Mouse (Mus musculus) spleen, postnatal 4 days (tissue): Measurements from ENCODE around the gene Cfap52.

Experiments used
- DNase-seq, 2 experiments: peaks; one replicate each; pipeline ENCODE4 v3.0.0; 2022; ENCODE audit warnings: low spot score in 2 of 2

Cfap52 gene

DNA sequence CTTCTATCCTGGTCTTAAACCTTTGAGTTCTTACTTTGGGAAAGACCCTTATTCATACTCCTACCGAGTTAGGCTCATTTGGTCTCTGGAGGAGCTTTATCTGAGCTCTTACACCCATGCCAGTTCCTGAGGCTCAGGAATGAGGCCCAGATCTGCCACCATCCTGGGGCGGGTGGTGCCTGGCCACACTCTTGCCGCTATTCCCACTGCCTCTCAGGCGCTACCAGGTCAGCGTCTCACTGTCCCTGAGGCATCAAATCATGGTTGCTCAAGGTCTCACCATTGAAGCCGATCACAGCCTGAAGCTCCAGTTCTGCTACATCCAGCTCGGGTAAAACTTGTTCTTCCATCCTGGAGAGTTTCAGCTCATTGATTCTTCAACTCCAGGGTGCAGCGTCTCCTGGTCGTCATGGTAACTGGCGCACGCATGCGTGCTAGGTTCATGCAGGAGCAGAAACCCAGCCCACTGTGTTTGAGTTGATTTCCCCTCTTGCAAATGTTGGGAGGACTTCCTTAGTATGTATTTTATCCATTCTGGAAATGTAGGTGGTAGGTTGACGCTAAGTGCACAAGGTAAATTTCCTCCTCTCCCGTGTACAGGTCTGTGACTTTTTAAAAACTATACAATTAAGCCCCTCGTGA, at the start of gene Cfap52:
Gene Cfap52, minus strand, starts transcription at position 410 of the 642 bp plus-strand sequence.
- peak; percentile 74 to 86 for DNase-seq

- DNase-seq: no peak
Measured at GRCm38 (mm10) chr11:68012207-68012606, 46.8 kb upstream of the Cfap52 start.

GRCm38 (mm10) chr11:68009377-68009776, 43.9 kb upstream of the Cfap52 start:
- no peak for DNase-seq

DNA sequence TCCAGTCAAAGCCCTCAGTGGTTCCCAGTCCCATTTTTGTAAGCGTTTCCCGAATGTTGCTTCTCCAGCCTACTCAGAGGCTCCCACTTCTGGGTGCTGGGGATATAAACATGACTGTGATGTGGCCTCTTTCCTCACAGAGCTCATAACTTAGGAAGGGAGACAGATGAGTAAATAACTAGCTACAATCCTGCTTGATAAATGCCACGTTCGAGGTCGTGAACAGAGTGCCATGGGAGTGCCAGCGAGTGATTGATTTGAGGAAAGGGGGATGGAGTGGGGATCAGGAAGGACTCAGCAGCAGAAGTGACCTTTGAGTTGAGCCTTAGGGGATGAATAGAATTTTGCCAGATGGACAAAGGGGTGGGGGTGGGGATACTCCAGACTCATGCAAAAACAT, 42.2 kb upstream of the Cfap52 start:
- no peak for DNase-seq

- DNase-seq: no peak
Measured at GRCm38 (mm10) chr11:68006216-68006789, 40.9 kb upstream of the Cfap52 start.

- DNase-seq: peak; percentile 26 to 71
Measured at GRCm38 (mm10) chr11:68004191-68004590, 38.7 kb upstream of the Cfap52 start.

GRCm38 (mm10) chr11:67999629-68000028, 34.2 kb upstream of the Cfap52 start:
- no peak for DNase-seq

DNA sequence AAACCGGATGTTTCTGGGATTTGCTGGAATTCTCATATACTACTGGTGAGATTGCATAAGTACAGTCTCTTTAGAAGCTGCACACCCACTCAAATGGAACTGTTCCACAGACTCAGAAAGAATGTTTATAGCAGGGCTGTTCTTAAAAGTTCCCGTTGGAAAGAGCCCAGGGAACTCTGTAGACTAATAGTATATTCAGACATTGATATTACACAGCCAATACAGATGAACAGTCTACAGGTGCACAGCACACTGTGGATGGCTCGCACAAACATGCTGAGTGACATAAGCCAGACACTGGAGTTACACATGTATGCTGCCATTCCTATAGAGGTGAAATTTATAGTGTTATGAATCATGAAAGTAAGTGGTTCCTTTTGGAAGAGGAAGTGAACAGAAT, 33.5 kb upstream of the Cfap52 start:
- no peak for DNase-seq

- no peak for DNase-seq
Measured at GRCm38 (mm10) chr11:67995965-67996364, 30.5 kb upstream of the Cfap52 start.

DNA sequence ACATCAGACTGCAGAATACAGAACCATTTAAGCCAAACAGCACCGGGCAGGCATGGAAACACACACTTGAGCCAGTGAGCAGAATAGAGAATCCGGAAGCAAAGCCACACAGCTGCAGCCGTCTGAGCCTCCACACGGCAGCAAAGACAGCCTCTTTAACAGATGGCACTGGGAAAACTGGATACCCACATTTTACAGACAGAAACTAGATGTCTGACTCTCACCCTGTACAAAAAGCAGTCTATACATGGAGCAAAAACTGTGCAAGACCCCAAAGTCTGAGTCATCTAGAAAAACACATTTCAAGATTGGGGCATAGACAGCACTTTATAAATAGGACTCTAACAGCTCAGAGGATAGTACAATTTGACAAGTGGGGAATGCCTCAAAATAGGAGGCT, 25.8 kb upstream of the Cfap52 start:
- no peak for DNase-seq

DNA sequence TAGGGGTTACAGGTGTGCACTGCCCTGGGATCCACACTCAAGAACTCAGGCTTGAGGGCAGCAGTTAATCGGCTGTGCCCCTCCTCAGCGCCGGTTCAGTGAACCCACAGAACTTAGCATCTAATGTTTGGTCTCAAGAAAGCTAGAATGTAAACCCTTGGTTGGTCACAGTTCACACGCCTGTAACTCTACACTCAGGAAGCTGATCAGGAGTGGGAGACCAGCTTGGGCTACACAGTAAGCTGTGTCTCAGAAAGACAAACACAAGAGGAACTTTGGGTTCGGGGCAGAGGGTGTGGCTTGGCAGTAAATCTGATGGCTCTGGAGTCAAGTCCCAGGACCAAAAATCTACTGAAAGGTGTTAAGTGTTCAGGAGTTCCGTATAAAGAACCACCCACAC, 18.1 kb upstream of the Cfap52 start:
- DNase-seq: no peak

GRCm38 (mm10) chr11:67975252-67975651, 9.8 kb upstream of the Cfap52 start:
- DNase-seq: no peak

- no peak for DNase-seq
Measured at GRCm38 (mm10) chr11:67973225-67973624, 7.8 kb upstream of the Cfap52 start.

- no peak for DNase-seq
Measured at GRCm38 (mm10) chr11:67972606-67973005, 7.2 kb upstream of the Cfap52 start.

GRCm38 (mm10) chr11:67967831-67968230, 2.4 kb upstream of the Cfap52 start:
- DNase-seq: no peak

GRCm38 (mm10) chr11:67965905-67966878, 741 bp upstream of the Cfap52 start, which contains the start of gene Stx8:
Gene Stx8 (plus strand): TSS chr11:67966193.
- DNase-seq: peak; percentile 93 to 99

GRCm38 (mm10) chr11:67964110-67964509, 1.3 kb downstream of the Cfap52 start:
- no peak for DNase-seq

DNA sequence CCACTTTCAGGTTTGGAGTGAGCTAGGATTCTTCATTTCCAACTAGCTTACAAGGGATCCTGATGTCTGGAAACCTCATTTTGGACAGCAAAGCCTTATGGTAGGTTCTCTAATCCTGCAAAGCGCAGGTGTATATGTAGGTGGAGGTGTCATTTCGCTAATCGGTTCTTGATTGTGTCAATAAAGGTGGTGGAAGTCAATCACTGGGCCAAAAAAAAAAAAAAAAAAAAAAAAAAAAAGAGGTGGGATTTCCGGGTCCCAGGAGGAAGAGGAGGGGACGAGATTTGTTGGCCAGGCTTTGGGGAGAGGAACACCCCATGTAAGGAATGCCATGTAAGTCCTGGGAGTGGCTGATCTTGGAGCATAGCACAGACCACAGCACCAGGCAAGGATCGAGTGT, 11.0 kb downstream of the Cfap52 start:
- no peak for DNase-seq

- DNase-seq: no peak
Measured at GRCm38 (mm10) chr11:67953604-67954003, 11.8 kb downstream of the Cfap52 start.

DNA sequence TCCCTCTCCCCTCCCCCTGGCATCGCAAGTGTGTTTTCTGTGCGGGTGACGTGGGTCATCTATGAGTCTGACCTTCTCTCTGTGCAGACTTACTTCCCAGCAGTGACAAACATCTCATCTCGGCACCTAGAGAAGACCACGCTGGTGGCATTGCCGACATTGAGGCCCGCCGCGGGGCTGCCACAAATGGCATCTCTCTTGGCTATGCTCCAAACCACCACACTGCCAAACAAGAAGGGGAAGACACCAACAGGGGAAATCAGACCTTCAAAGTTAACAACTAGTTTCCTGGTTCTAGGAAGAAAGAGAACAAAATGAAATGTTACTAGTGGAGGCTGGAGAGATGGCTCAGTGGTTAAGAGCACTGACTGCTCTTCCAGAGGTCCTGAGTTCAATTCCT, 16.0 kb downstream of the Cfap52 start:
- DNase-seq: no peak

DNA sequence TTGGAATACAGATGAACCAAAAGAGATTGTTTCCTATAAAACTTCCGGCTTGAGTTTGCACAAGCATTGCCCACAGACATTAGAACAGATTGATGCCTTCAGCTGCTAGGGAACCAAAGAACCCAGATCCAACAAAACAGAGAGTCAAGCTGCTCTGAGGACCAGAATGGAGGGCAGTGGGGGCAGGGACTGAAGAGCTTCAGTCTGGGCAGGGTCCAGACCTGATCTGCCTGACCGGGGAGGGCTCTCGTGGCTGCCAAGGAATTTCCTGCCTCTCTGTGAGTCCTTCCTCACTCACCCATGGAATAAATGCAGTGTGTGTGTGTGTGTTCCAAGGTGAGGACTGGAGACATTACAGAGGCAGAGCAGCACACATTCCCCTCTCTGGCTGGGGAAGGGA, 17.2 kb downstream of the Cfap52 start:
- DNase-seq: no peak

DNA sequence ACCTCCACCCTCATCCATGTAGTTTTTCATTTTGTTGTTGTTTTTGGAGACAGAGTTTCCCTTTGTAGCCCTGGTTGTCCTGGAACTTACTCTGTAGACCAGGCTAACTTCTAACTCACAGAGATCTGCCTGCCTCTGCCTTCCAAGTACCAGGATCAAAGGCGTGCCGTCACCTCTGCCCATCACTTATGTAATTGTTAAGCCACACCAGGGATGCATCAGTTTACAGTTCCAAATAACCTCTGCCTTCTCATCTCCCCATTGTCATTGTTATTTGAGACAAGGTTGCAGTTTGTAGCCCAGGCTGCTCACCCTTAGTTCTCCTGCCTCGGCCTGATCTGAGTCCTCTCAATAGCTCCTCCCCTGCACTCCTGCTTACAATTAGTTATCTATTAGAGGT, 33.3 kb downstream of the Cfap52 start:
- no peak for DNase-seq
